Mouse (Mus musculus) forebrain, embryonic 10.5 days (tissue): ENCODE data around the gene Clgn. TPM values are rescaled to one million over a fixed set of nuclear protein-coding genes. Genes with fewer than 3 reads are reported as not detected.

Source experiments
- DNase-seq: peaks from one replicate; pipeline ENCODE4 v3.0.0-alpha.2; 2017; ENCODE audit warnings: low spot score; ENCODE audit errors: extremely low spot score
- H3K27ac ChIP-seq: fragments of 300-500 bp; sonication (generic); 2 replicates; pipeline ENCODE4 v1.5.1; 2016; ENCODE audit warnings: mild to moderate bottlenecking
- H3K27me3 ChIP-seq: fragments of 300-500 bp; sonication (generic); 2 replicates; pipeline ENCODE4 v1.6.1; 2016; ENCODE audit warnings: mild to moderate bottlenecking; ENCODE audit not compliant: poor library complexity, severe bottlenecking
- H3K36me3 ChIP-seq: fragments of 300-500 bp; sonication (generic); replicated peaks from 2 replicates; pipeline ENCODE4 v1.6.1; 2016; ENCODE audit warnings: mild to moderate bottlenecking, moderate library complexity
- H3K4me1 ChIP-seq: fragments of 300-500 bp; sonication (generic); 2 replicates; pipeline ENCODE4 v1.6.1; 2016
- H3K4me3 ChIP-seq: fragments of 300-500 bp; sonication (generic); 2 replicates; pipeline ENCODE4 v1.5.1; 2016; ENCODE audit warnings: mild to moderate bottlenecking, moderate library complexity
- H3K9me3 ChIP-seq: fragments of 300-500 bp; sonication (generic); 2 replicates; pipeline ENCODE4 v1.6.1; 2016; ENCODE audit warnings: mild to moderate bottlenecking, moderate library complexity
- WGBS: fragments of 180-500 bp; shearing (Covaris S2); methylation state at CpG from one replicate; pipeline ENCODE4 v1.1.7; 2016; 5-methylcytosine and 5-hydroxymethylcytosine counted together
- polyA plus RNA-seq: library from polyadenylated mRNA; unstranded; fragments of >200 nt; fragmentation: Nextera tagmentation; extraction: Ambion mirVana; gene quantifications from 2 replicates; pipeline ENCODE4 v1.2.1, GENCODE M21; 2016

The Clgn gene
- polyA plus RNA-seq, 1 experiment from 2014 or later = 4.0 TPM

GRCm38 (mm10) chr8:83396680-83397079 lies 7.0 kb downstream of the Clgn start:
- Histone ChIP-seq H3K9me3 (no peaks in the 10 kb centered on the region), H3K4me1 (no peaks in the 10 kb centered on the region), H3K27ac (no peak overlapping the region), H3K36me3 (no peaks in the 10 kb centered on the region), H3K27me3 (no peaks in the 10 kb centered on the region), H3K4me3 (no peak overlapping the region)
- DNase-seq = no peak
- 93% methylated on average over 6 of the region's 6 CpGs for WGBS

DNA sequence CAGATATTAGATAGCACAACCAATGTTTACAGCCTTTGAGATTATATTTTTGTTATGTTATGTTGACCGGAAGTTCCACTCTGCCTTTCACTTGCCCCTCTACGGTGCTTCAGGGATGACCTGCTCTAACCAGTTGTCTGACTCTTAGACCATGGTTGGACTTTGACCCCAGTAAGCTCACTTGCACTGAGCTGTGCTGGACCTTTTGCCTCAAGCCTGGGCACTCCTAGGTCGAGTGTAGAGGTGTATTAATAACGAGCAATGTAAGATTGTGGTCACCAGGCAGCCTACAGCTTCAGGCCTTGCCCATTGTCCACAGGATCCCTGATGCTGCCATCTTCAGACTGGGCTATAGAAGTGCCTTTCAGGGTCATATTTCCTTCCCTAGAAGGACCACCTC lies 8.1 kb downstream of the Clgn start:
- Histone ChIP-seq H3K27me3 (no peaks in the 10 kb centered on the region), H3K27ac (no peak overlapping the region), H3K36me3 (no peaks in the 10 kb centered on the region), H3K9me3 (no peaks in the 10 kb centered on the region), H3K4me1 (no peaks in the 10 kb centered on the region), H3K4me3 (no peak overlapping the region)
- no peak for DNase-seq
- WGBS = 82% methylated on average over 4 of the region's 4 CpGs

GRCm38 (mm10) chr8:83405548-83405947 lies 15.9 kb downstream of the Clgn start:
- H3K27me3 ChIP-seq = no peaks in the 10 kb centered on the region
- no peak overlapping the region for H3K4me3 ChIP-seq
- 89% methylated on average over 10 of the region's 10 CpGs for WGBS
- H3K4me1 ChIP-seq = no peaks in the 10 kb centered on the region
- no peaks in the 10 kb centered on the region for H3K36me3 ChIP-seq
- no peaks in the 10 kb centered on the region for H3K9me3 ChIP-seq
- H3K27ac ChIP-seq = no peak overlapping the region
- DNase-seq = no peak

DNA sequence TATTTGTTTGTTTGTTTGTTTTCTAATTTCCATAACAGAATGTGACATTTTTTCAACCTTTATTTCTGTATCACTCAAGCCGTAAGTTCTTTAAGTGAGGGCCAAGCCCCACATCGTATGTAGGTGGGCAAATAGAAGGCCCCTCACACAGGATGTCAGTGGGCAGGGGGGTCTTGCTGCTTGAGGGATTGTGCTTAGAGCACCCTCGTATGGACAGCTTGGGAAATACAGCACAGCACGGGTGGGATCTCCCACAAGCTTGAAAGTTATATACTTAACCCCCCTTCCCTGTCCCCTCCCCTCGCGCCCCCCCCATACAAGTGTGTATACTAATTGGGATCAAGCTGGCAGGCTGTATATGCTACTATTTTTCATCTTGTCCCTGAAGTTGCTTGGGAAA lies 17.2 kb downstream of the Clgn start:
- WGBS = 33% methylated on average over 6 of the region's 6 CpGs
- Histone ChIP-seq H3K27me3 (no peaks in the 10 kb centered on the region), H3K27ac (no peak overlapping the region), H3K4me3 (no peak overlapping the region), H3K9me3 (no peaks in the 10 kb centered on the region), H3K4me1 (no peaks in the 10 kb centered on the region), H3K36me3 (no peaks in the 10 kb centered on the region)
- DNase-seq = no peak

- no peaks in the 10 kb centered on the region for H3K27me3 ChIP-seq
- no peaks in the 10 kb centered on the region for H3K4me1 ChIP-seq
- H3K4me3 ChIP-seq = no peak overlapping the region
- 83% methylated on average over 7 of the region's 7 CpGs for whole genome bisulfite sequencing
- no peaks in the 10 kb centered on the region for H3K9me3 ChIP-seq
- no peak for DNase-seq
- no peaks in the 10 kb centered on the region for H3K36me3 ChIP-seq
- no peak overlapping the region for H3K27ac ChIP-seq
Observed at GRCm38 (mm10) chr8:83408496-83408895, 18.8 kb downstream of the Clgn start.

GRCm38 (mm10) chr8:83416878-83417277 lies 27.2 kb downstream of the Clgn start:
- WGBS = 96% methylated on average over 15 of the region's 15 CpGs
- DNase-seq = no peak
- H3K36me3 ChIP-seq = no peaks in the 10 kb centered on the region
- H3K27me3 ChIP-seq = no peaks in the 10 kb centered on the region
- no peaks in the 10 kb centered on the region for H3K4me1 ChIP-seq
- no peak overlapping the region for H3K27ac ChIP-seq
- H3K4me3 ChIP-seq = no peak overlapping the region
- H3K9me3 ChIP-seq = no peaks in the 10 kb centered on the region

DNA sequence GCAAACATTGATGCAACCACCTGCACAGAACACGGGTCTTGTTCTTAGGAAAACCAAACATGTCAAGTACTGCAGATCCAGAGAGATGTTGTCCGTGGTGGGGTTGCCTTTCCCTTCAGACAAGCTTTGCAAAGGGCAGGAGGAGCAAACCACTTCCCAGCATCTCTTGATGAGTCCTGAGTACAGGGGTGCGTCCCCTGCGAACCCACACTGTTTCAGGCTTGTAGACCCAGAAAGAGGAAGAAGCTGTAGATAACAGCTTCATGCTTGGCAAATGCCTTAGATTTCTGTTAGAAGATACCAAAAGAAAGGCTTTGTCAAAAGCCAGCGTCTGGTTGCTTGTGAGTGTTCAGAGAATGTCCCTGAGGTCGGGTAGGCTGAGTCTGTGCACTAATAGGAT lies 28.3 kb downstream of the Clgn start:
- DNase-seq = no peak
- H3K36me3 ChIP-seq = no peaks in the 10 kb centered on the region
- no peak overlapping the region for H3K4me3 ChIP-seq
- no peaks in the 10 kb centered on the region for H3K27me3 ChIP-seq
- H3K4me1 ChIP-seq = no peaks in the 10 kb centered on the region
- no peak overlapping the region for H3K27ac ChIP-seq
- 87% methylated on average over 6 of the region's 6 CpGs for WGBS
- no peaks in the 10 kb centered on the region for H3K9me3 ChIP-seq

GRCm38 (mm10) chr8:83418805-83419516 lies 29.3 kb downstream of the Clgn start:
- no peak for DNase-seq
- Histone ChIP-seq H3K27ac (no peak overlapping the region), H3K9me3 (no peaks in the 10 kb centered on the region), H3K27me3 (no peaks in the 10 kb centered on the region), H3K4me3 (no peak overlapping the region), H3K36me3 (no peaks in the 10 kb centered on the region), H3K4me1 (no peaks in the 10 kb centered on the region)
- 92% methylated on average over 11 of the region's 11 CpGs for WGBS

- no peak overlapping the region for H3K27ac ChIP-seq
- H3K4me3 ChIP-seq = no peak overlapping the region
- no peak for DNase-seq
- 89% methylated on average over 1 of the region's 1 CpGs for WGBS
- H3K9me3 ChIP-seq = no peaks in the 10 kb centered on the region
- H3K27me3 ChIP-seq = no peaks in the 10 kb centered on the region
- peaks cover 4% of the 10 kb centered on the region; the same call in 1 of the 2 replicates for H3K4me1 ChIP-seq
- no peaks in the 10 kb centered on the region for H3K36me3 ChIP-seq
Observed at GRCm38 (mm10) chr8:83421354-83421753, 31.7 kb downstream of the Clgn start.

DNA sequence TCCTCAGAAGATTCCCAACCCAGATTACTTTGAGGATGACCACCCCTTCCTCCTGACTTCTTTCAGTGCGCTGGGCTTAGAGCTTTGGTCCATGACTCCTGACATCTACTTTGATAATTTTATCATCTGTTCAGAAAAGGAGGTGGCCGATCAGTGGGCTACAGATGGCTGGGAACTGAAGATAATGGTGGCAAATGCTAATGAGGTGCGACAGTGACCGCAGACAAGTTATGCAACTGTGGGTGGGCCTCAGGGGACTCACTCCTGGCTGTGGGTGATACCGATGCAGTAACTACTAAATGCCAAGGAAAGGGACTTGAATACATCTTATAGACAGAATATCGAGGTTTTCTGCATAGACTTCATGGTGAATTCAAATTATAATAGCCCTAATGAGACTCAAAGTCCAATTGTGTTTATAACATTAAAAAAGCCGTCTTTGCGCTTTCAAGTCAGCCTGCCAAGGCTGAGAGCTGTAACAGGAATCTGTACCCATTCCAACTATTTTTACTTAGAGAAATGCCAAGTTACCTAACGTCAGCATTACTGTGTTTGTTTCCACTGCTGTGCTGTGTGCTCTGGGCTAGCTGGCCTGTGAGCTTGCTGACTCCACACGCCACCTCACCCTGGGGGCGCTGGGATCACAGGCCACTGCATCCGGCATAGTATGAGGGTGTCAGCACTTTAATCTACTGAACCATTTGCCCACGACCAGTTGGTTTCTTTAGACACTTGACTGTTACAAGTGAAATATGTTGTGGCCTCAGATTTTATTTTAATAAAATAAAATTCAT lies 33.6 kb downstream of the Clgn start:
- Histone ChIP-seq H3K4me1 (peaks cover 4% of the 10 kb centered on the region; the same call in 1 of the 2 replicates), H3K36me3 (no peaks in the 10 kb centered on the region), H3K9me3 (no peaks in the 10 kb centered on the region), H3K4me3 (no peak overlapping the region), H3K27ac (no peak overlapping the region), H3K27me3 (no peaks in the 10 kb centered on the region)
- 87% methylated on average over 13 of the region's 13 CpGs for WGBS
- no peak for DNase-seq

GRCm38 (mm10) chr8:83425202-83425601 lies 35.5 kb downstream of the Clgn start:
- no peak overlapping the region for H3K27ac ChIP-seq
- H3K4me1 ChIP-seq = peaks cover 4% of the 10 kb centered on the region; the same call in 1 of the 2 replicates
- no peaks in the 10 kb centered on the region for H3K9me3 ChIP-seq
- 94% methylated on average over 6 of the region's 6 CpGs for WGBS
- H3K27me3 ChIP-seq = no peaks in the 10 kb centered on the region
- no peak overlapping the region for H3K4me3 ChIP-seq
- no peaks in the 10 kb centered on the region for H3K36me3 ChIP-seq
- no peak for DNase-seq

DNA sequence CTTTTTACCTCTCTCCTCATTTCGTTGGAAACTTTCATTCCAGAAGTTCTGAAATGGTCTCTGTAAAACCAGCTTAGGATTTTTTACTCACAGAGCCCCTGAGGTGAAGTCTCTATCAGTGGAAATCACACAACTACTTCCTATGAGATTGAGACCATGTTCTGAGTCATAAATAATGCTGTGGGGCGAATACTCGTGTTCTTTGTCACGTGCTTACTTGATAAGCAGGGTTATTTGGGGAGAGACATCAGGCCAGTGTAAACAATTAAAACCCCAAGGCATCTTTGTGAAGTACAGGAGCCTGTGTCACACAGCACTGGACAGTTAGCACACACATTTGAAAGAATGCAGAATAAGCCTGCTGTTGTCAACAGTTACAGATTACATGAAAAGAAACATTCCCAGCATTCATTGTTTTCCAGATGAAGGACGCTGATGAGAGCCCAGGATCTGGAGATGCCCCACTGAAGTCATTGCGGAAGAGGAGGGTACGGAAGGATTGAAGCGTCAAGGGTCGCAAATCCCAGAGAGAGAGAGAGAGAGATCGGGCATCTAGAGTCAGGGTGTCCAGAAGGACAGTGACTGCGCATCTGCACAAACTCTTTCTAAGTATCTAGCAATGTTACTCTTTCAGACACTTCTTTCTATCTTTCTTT lies 36.6 kb downstream of the Clgn start:
- WGBS = 87% methylated on average over 11 of the region's 11 CpGs
- no peak overlapping the region for H3K27ac ChIP-seq
- H3K9me3 ChIP-seq = no peaks in the 10 kb centered on the region
- H3K4me1 ChIP-seq = peaks cover 4% of the 10 kb centered on the region; the same call in 1 of the 2 replicates
- no peak overlapping the region for H3K4me3 ChIP-seq
- H3K27me3 ChIP-seq = no peaks in the 10 kb centered on the region
- no peak for DNase-seq
- no peaks in the 10 kb centered on the region for H3K36me3 ChIP-seq

GRCm38 (mm10) chr8:83426949-83427348 lies 37.3 kb downstream of the Clgn start:
- peaks cover 4% of the 10 kb centered on the region; the same call in 1 of the 2 replicates for H3K4me1 ChIP-seq
- WGBS = 86% methylated on average over 7 of the region's 7 CpGs

More at GRCm38 (mm10) chr8:83426949-83427348, 37.3 kb downstream of the Clgn start:
- DNase-seq = no peak
- H3K36me3 ChIP-seq = no peaks in the 10 kb centered on the region
- H3K27ac ChIP-seq = no peak overlapping the region
- no peaks in the 10 kb centered on the region for H3K9me3 ChIP-seq
- no peak overlapping the region for H3K4me3 ChIP-seq
- no peaks in the 10 kb centered on the region for H3K27me3 ChIP-seq
